Mouse (Mus musculus) liver, embryonic 14.5 days (tissue): ENCODE measurements around the gene Lnx1. TPM values are rescaled to one million over a fixed set of nuclear protein-coding genes. Genes with fewer than 3 reads are reported as not detected.

Source experiments
- ATAC-seq: fragments of 200-750 bp; cut with Nextera tagmentation; 2 replicates; pipeline ENCODE4 v1.8.0; 2017; ENCODE audit warnings: moderate number of reproducible peaks, mild to moderate bottlenecking, moderate library complexity; ENCODE audit not compliant: insufficient read depth
- DNase-seq, 3 experiments: peaks; one replicate each; pipeline ENCODE4 v3.0.0-alpha.2; 2012 to 2013; ENCODE audit warnings: low read depth in 3 of 3, low spot score in 3 of 3
- H3K27ac ChIP-seq: fragments of 300-500 bp; sonication (generic); 2 replicates; pipeline ENCODE4 v1.5.1; 2014; ENCODE audit warnings: moderate library complexity, mild to moderate bottlenecking, control low read depth, inconsistent platforms
- H3K27me3 ChIP-seq: fragments of 300-500 bp; sonication (generic); 2 replicates; pipeline ENCODE4 v1.6.1; 2014; ENCODE audit warnings: mild to moderate bottlenecking, low read length, moderate library complexity; ENCODE audit not compliant: control insufficient read depth, insufficient read depth
- H3K36me3 ChIP-seq: fragments of 300-500 bp; sonication (generic); replicated peaks from 2 replicates; pipeline ENCODE4 v1.6.1; 2014; ENCODE audit warnings: low read depth; ENCODE audit not compliant: control insufficient read depth, insufficient read depth
- H3K4me1 ChIP-seq, 2 experiments: fragments of 200-500 bp in 1 of 2; fragments of 300-500 bp in 1 of 2; sonication (generic) in 1 of 2; replicated peaks; 2 replicates each; pipeline ENCODE4 v1.6.1; 2012 to 2014; ENCODE audit warnings: antibody characterized with exemption in 1 of 2, inconsistent platforms in 1 of 2, low read length in 1 of 2; ENCODE audit not compliant: control insufficient read depth in 2 of 2, insufficient read depth in 2 of 2
- H3K4me2 ChIP-seq: fragments of 300-500 bp; sonication (generic); 2 replicates; pipeline ENCODE4 v1.6.1; 2014; ENCODE audit warnings: low read depth, mild to moderate bottlenecking, control low read depth, moderate library complexity
- H3K4me3 ChIP-seq, 2 experiments: fragments of 200-500 bp in 1 of 2; fragments of 300-500 bp in 1 of 2; sonication (generic) in 1 of 2; 2 replicates each; pipeline ENCODE4 v1.5.1; 2012 to 2014; ENCODE audit warnings: low read depth in 2 of 2, low read length in 2 of 2, mild to moderate bottlenecking in 2 of 2, control low read depth in 1 of 2, inconsistent platforms in 1 of 2, moderate library complexity in 1 of 2; ENCODE audit not compliant: insufficient read depth in 1 of 2
- H3K9ac ChIP-seq: fragments of 300-500 bp; sonication (generic); replicated peaks from 2 replicates; pipeline ENCODE4 v1.6.1; 2014; ENCODE audit warnings: mild to moderate bottlenecking, control low read depth, moderate library complexity
- H3K9me3 ChIP-seq: fragments of 300-500 bp; sonication (generic); 2 replicates; pipeline ENCODE4 v1.6.1; 2016; ENCODE audit warnings: low read length, mixed read lengths; ENCODE audit not compliant: control insufficient read depth
- CTCF ChIP-seq: IDR thresholded peaks from 2 replicates; pipeline ENCODE4 v1.5.1; 2016; ENCODE audit warnings: antibody characterized with exemption, low read depth, control low read depth
- EP300 ChIP-seq: IDR thresholded peaks from 2 replicates; pipeline ENCODE4 v1.6.1; 2016; ENCODE audit warnings: antibody characterized with exemption, low read depth
- WGBS: fragments of 180-500 bp; shearing (Covaris S2); extraction: QIAGEN DNeasy Blood & Tissue Kit; methylation state at CpG from one replicate; pipeline ENCODE4 v1.1.7; 2014; ENCODE audit not compliant: insufficient replicate concordance; 5-methylcytosine and 5-hydroxymethylcytosine counted together
- polyA plus RNA-seq, 2 experiments: library from polyadenylated mRNA; depleted of rRNA in 1 of 2; stranded (reverse) in 1 of 2; unstranded in 1 of 2; fragments of >200 nt; fragmentation: Nextera tagmentation in 1 of 2; extraction: Ambion mirVana in 1 of 2; gene quantifications; 2 replicates each; pipeline versions ENCODE4 v1.2.1 to v1.2.3; 2012 to 2014

Lnx1 gene
- polyA plus RNA-seq, 2 experiments = 0.03 TPM; not detected in 1

DNA sequence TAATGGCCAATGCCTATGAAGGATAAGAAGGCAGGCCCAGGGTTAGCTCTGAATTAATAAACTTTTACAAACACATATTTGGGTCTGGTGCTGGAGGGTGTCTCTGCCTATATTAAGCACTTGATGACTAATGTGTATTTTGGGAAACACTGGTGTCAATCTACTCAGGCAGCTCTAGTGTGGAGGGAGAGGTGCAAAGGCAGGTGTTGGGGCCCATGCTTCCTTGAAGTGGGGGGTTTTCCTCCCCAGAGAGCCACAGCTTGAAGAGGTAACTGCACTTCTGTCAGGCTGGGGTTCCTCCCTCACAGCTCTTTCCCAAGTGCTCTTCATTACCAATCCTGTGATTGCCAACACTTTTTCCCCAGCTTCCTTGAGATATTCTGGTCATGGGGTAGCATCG lies 20.0 kb downstream of the Lnx1 start:
- Histone ChIP-seq H3K4me2 (no peak overlapping the region), H3K9me3 (no peaks in the 10 kb centered on the region), H3K27ac (no peak overlapping the region), H3K36me3 (no peaks in the 10 kb centered on the region), H3K27me3 (no peaks in the 10 kb centered on the region), H3K4me3 (no peak overlapping the region), H3K9ac (no peak overlapping the region), H3K4me1 (no peaks in the 10 kb centered on the region)
- DNase-seq (no peak), ATAC-seq (no peak)
- 58% methylated on average over 1 of the region's 1 CpGs for WGBS
- TF ChIP-seq EP300 (no peak), CTCF (no peak)

DNA sequence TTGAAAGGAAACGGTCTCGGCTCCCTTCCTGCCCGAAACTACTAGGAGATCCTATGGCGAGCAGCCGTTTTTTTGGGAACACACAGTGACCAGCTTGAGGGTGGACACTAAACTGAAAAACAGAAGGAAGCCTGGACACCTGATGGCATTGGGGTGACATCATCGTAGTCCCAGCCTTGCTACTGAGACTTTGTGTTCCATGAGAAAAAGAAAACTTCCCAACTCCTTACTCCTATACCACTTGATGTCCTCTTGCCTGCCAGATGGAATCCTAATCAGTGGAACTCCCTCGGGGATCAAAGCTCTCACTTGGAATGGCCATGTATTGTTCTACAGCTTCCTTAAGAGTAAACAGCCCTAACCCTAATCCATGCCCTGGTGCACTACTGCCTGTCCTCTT lies 23.1 kb downstream of the Lnx1 start:
- DNase-seq = no peak
- H3K27me3 ChIP-seq = no peaks in the 10 kb centered on the region
- H3K4me3 ChIP-seq = no peak overlapping the region
- no peak overlapping the region for H3K4me2 ChIP-seq
- WGBS = 58% methylated on average over 7 of the region's 7 CpGs
- H3K9me3 ChIP-seq = no peaks in the 10 kb centered on the region
- no peak overlapping the region for H3K9ac ChIP-seq
- no peaks in the 10 kb centered on the region for H3K4me1 ChIP-seq
- no peak for TF ChIP-seq CTCF
- no peak for TF ChIP-seq EP300
- ATAC-seq = no peak
- H3K36me3 ChIP-seq = no peaks in the 10 kb centered on the region
- no peak overlapping the region for H3K27ac ChIP-seq

GRCm38 (mm10) chr5:74678693-74679092 lies 24.0 kb downstream of the Lnx1 start:
- Histone ChIP-seq H3K4me2 (no peak overlapping the region), H3K4me1 (no peaks in the 10 kb centered on the region), H3K36me3 (no peaks in the 10 kb centered on the region), H3K9me3 (no peaks in the 10 kb centered on the region), H3K4me3 (no peak overlapping the region), H3K27ac (no peak overlapping the region), H3K9ac (no peak overlapping the region), H3K27me3 (no peaks in the 10 kb centered on the region)
- ATAC-seq (no peak), DNase-seq (no peak)
- no peak for TF ChIP-seq CTCF
- no peak for TF ChIP-seq EP300
- WGBS = 70% methylated on average over 5 of the region's 5 CpGs

DNA sequence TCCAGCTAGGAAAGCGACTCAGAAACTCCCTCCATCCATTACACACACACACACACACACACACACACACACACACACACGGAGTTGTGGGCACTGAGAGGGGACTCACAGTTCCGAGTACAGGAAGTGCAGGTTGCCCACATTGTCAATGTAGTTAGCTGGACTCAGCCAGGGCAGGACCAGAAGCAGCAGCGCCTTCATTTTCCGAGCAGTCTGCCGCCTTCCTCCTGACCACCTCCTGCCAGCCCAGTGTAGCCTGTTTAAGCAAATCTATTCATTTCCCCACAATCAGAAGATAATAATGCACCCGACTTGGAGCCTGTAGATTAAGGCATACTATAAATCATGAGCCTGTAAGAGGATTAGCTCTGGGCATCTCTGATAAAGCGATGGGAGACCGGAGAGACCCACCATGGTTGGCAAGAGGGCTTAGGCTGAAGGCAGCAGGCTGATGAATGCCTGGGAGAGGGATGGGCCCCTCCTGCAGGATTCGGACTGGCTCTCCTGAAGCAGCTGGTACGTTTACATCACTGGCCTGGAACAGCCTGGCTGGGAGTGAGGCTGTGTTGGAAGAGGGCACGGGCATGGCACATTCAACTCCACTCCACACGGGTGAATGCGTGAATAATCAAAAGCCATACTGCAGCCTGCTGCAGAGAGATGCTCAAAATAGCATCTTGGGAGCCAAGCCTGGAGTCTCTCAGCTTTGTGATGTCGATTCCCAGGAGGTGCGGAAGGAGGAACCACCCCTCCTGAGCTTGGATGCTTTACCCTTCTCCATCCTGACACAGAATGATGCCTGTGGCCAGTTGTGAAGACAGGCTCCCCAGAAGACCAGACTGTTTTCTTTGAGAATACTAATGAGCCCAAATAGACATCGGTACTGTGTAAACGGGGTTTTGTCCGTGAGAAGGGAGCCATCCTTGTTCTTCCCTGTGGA lies 25.0 kb downstream of the Lnx1 start:
- no peak for TF ChIP-seq EP300
- TF ChIP-seq CTCF = no peak
- 53% methylated on average over 19 of the region's 19 CpGs for WGBS
- Histone ChIP-seq H3K9ac (no peak overlapping the region), H3K27ac (no peak overlapping the region), H3K27me3 (no peaks in the 10 kb centered on the region), H3K4me1 (no peaks in the 10 kb centered on the region), H3K4me2 (no peak overlapping the region), H3K9me3 (no peaks in the 10 kb centered on the region), H3K4me3 (no peak overlapping the region), H3K36me3 (no peaks in the 10 kb centered on the region)
- no peak for ATAC-seq
- no peak for DNase-seq

DNA sequence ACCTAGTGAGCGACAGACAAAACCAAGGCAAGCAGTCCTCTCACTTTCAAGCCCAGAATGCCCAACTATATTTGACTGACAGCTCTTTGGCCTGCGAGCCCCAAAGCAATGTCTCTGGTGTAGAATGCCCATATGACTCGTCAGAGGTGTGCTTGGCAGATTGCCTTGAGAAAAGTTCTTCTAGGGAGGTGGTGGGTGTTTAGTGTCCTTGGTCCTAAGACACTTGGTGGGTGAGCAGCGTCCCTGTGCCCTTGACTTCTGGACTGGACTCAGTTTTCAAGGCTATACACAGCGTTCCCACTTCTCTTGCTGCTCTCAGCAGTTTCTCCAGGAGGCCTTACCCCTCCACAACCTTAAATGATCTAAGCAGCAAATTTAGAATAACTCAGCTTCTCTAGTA lies 30.2 kb downstream of the Lnx1 start:
- WGBS = 58% methylated on average over 5 of the region's 5 CpGs

More for the DNA sequence above, 30.2 kb downstream of the Lnx1 start:
- H3K36me3 ChIP-seq = no peaks in the 10 kb centered on the region
- H3K27ac ChIP-seq = no peak overlapping the region
- H3K4me3 ChIP-seq = no peak overlapping the region
- H3K4me2 ChIP-seq = no peak overlapping the region
- TF ChIP-seq EP300 = no peak
- TF ChIP-seq CTCF = no peak
- no peaks in the 10 kb centered on the region for H3K9me3 ChIP-seq
- no peaks in the 10 kb centered on the region for H3K4me1 ChIP-seq
- no peak overlapping the region for H3K9ac ChIP-seq
- ATAC-seq = no peak
- H3K27me3 ChIP-seq = no peaks in the 10 kb centered on the region
- DNase-seq = no peak
